Mouse (Mus musculus): ENCODE measurements around the gene Ube2j1. TPM values are rescaled to one million over a fixed set of nuclear protein-coding genes. Genes with fewer than 3 reads are reported as not detected.

The Ube2j1 gene
- 55.9 and 60.8 TPM in 2 replicates for polyA plus RNA-seq (2016; fragmentation: Nextera tagmentation; extraction: Ambion mirVana)

GRCm38 (mm10) chr4:33031195-33031960 lies at the start of gene Ube2j1:
Gene Ube2j1, plus strand, starts transcription at chr4:33031416.
- H3K36me3 ChIP-seq, result peaks cover 12% of the 10 kb centered on the region; the same call in 1 of the 2 replicates
- H3K9ac ChIP-seq, result peak within 1 kb of the TSS; percentile 99
- H3K4me3 ChIP-seq, result peak within 1 kb of the TSS; percentile 82
- H3K27ac ChIP-seq, result peak within 1 kb of the TSS; percentile 94
- under 1% methylated on average over 119 of the region's 123 CpGs for WGBS
- peaks cover 10% of the 10 kb centered on the region; the same call in 1 of the 2 replicates for H3K4me1 ChIP-seq
- ATAC-seq (ENCODE audit: low FRiP score, low read depth), result peak; percentile 94
- H3K27me3 ChIP-seq (replicated peaks), result no peaks in the 10 kb centered on the region
- H3K4me2 ChIP-seq (replicated peaks), result peak within 1 kb of the TSS; percentile 66
- no peaks in the 10 kb centered on the region for H3K9me3 ChIP-seq

DNA sequence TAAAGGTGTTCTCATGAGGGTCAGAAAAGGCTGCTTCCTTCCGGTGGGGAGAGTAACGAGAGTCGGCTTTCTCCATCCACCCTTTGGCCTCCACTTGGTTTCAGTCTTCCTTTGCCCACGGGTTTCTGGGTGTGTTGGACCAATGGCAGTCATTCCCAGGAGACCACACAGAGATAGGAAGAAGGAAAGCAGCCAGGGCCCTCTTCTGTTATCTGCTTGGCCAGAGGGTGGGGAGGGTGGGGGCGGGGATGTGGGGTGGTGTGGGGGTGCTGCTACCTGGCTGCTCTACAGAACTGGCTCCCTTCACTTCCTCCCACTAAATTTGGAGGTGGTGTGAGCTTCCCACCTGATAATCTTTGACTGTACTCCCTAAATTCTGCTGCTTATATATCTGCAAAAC lies 49.6 kb upstream of the Ube2j1 start:
- no peak for ATAC-seq (ENCODE audit: low FRiP score, low read depth)
- Histone ChIP-seq H3K9me3 (no peaks in the 10 kb centered on the region), H3K27me3 (replicated peaks) (no peaks in the 10 kb centered on the region), H3K9ac (no peak overlapping the region), H3K4me2 (replicated peaks) (peak overlapping the region; percentile 93), H3K4me3 (no peak overlapping the region), H3K36me3 (no peaks in the 10 kb centered on the region), H3K4me1 (peaks cover 27% of the 10 kb centered on the region), H3K27ac (no peak overlapping the region)
- 36% methylated on average over 5 of the region's 5 CpGs for WGBS

DNA sequence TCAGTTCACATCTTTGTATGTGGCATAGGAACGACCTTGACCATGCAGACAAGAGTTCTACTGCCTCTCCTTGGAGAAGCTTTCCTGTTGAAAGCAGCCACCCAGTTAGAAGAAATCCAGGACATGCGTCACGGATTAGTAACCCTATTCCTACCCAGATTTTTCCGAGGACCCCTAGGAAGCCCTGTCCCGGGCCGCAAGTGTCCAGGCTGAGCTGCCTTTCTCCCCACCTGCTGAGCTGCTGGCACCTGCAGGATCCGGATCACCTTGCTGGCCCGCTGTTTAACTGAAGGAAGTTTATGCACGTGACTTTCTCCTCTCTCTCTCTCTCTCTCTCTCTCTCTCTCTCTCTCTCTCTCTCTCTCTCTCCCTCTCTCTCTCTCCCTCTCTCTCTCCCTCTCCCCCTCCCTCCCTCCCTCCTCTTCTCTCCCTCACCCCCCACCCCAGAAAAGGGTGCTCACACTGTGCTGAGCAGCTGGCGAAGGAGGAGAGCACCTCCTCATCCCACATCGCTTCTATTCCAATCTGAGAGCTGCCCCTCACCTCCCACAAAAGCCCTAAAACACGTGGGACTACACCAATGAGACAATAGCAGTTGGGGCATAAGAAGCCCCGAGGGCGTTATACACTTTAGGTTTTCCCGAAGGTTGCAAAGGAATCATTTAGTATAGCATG lies 49.0 kb upstream of the Ube2j1 start:
- 3% methylated on average over 15 of the region's 15 CpGs for WGBS
- H3K9ac ChIP-seq, result peak overlapping the region; percentile 95; the same call in 1 of the 2 replicates
- peak; percentile 46 for ATAC-seq (ENCODE audit: low FRiP score, low read depth)
- H3K27me3 ChIP-seq (replicated peaks), result no peaks in the 10 kb centered on the region
- H3K9me3 ChIP-seq, result no peaks in the 10 kb centered on the region
- peaks cover 27% of the 10 kb centered on the region for H3K4me1 ChIP-seq
- peak overlapping the region; percentile 86; the same call in 1 of the 2 replicates for H3K4me3 ChIP-seq
- no peaks in the 10 kb centered on the region for H3K36me3 ChIP-seq
- peak overlapping the region; percentile 93 for H3K4me2 ChIP-seq (replicated peaks)
- no peak overlapping the region for H3K27ac ChIP-seq

DNA sequence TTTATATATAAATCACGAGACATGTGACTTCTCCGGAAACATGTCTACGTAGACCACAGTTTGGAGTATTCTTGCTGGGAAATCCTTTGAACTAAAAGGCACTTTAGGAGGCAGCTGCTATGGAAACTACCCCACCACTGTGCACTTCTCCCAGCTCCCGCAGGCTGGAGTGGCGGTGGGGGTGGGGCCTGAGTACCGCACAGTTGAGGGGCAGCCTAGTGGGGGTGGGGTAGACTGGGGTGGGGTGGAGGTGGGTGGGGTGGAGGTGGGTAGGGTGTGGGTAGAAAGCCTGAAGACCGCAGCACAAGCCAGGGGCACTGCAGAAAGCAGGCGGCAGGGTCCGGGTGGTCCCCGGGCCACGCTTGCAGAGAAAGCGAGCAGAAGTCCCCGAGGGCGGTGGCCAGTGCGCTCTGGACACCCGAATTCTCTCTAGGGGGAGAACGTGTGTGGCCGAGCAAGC lies 48.5 kb upstream of the Ube2j1 start, which contains the start of gene Rragd:
Gene Rragd (plus strand): TSS at position 322 of the 460 bp plus-strand sequence.
- H3K27me3 ChIP-seq (replicated peaks), result no peaks in the 10 kb centered on the region
- H3K4me2 ChIP-seq (replicated peaks), result peak within 1 kb of the TSS; percentile 93
- under 1% methylated on average over 18 of the region's 18 CpGs for WGBS
- H3K4me1 ChIP-seq, result peaks cover 27% of the 10 kb centered on the region
- H3K9ac ChIP-seq, result peak within 1 kb of the TSS; percentile 95
- no peaks in the 10 kb centered on the region for H3K36me3 ChIP-seq
- H3K4me3 ChIP-seq, result peak within 1 kb of the TSS; percentile 86
- ATAC-seq (ENCODE audit: low FRiP score, low read depth), result peak; percentile 85
- peak within 1 kb of the TSS; percentile 94 for H3K27ac ChIP-seq
- H3K9me3 ChIP-seq, result no peaks in the 10 kb centered on the region

GRCm38 (mm10) chr4:32983176-32984155 lies 47.8 kb upstream of the Ube2j1 start:
- under 1% methylated on average over 88 of the region's 94 CpGs for WGBS
- H3K4me2 ChIP-seq (replicated peaks), result peak overlapping the region; percentile 93
- peak overlapping the region; percentile 95 for H3K9ac ChIP-seq
- no peaks in the 10 kb centered on the region for H3K9me3 ChIP-seq
- H3K4me1 ChIP-seq, result peaks cover 27% of the 10 kb centered on the region
- peak overlapping the region; percentile 94 for H3K27ac ChIP-seq
- peak; percentile 72 for ATAC-seq (ENCODE audit: low FRiP score, low read depth)
- H3K4me3 ChIP-seq, result peak overlapping the region; percentile 86
- no peaks in the 10 kb centered on the region for H3K27me3 ChIP-seq (replicated peaks)
- H3K36me3 ChIP-seq, result no peaks in the 10 kb centered on the region

GRCm38 (mm10) chr4:32984242-32984641 lies 47.0 kb upstream of the Ube2j1 start:
- H3K4me2 ChIP-seq (replicated peaks), result peak overlapping the region; percentile 93
- H3K27ac ChIP-seq, result no peak overlapping the region
- no peaks in the 10 kb centered on the region for H3K9me3 ChIP-seq
- WGBS, result under 1% methylated on average over 13 of the region's 13 CpGs
- peak overlapping the region; percentile 95 for H3K9ac ChIP-seq
- no peak for ATAC-seq (ENCODE audit: low FRiP score, low read depth)
- peaks cover 27% of the 10 kb centered on the region for H3K4me1 ChIP-seq
- H3K4me3 ChIP-seq, result peak overlapping the region; percentile 86
- H3K27me3 ChIP-seq (replicated peaks), result no peaks in the 10 kb centered on the region
- H3K36me3 ChIP-seq, result no peaks in the 10 kb centered on the region

GRCm38 (mm10) chr4:32984801-32985675 lies 46.2 kb upstream of the Ube2j1 start:
- WGBS, result 10% methylated on average over 13 of the region's 13 CpGs
- no peak for ATAC-seq (ENCODE audit: low FRiP score, low read depth)
- Histone ChIP-seq H3K27me3 (replicated peaks) (no peaks in the 10 kb centered on the region), H3K4me1 (peaks cover 27% of the 10 kb centered on the region), H3K27ac (peak overlapping the region; percentile 32; the same call in 1 of the 2 replicates), H3K36me3 (no peaks in the 10 kb centered on the region), H3K4me3 (peak overlapping the region; percentile 86), H3K4me2 (replicated peaks) (peak overlapping the region; percentile 93), H3K9ac (peak overlapping the region; percentile 95), H3K9me3 (no peaks in the 10 kb centered on the region)

DNA sequence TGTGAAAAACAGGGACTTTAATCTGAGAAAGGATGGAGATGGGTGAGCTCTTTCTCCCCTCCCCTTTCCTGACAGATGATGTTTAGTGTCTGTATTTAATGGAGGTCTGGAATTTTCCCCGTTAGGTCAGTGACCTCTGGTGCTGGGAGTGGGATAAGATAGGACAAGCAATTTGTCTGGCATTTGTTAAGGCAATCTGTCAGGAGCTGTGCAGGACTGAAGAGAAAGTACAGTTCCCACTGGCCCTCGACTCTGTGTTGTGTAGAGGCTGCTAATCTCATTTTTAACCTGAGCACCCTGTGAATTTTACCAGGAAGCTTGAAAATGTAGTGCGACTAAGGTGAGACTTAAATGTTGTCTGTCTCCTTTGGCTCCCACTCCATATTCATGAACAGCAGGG lies 45.5 kb upstream of the Ube2j1 start:
- peaks cover 27% of the 10 kb centered on the region for H3K4me1 ChIP-seq
- WGBS, result 8% methylated on average over 3 of the region's 3 CpGs

GRCm38 (mm10) chr4:32987006-32987405 lies 44.2 kb upstream of the Ube2j1 start:
- no peak overlapping the region for H3K4me2 ChIP-seq (replicated peaks)
- no peak for ATAC-seq (ENCODE audit: low FRiP score, low read depth)
- 65% methylated on average over 3 of the region's 3 CpGs for WGBS
- no peaks in the 10 kb centered on the region for H3K27me3 ChIP-seq (replicated peaks)
- peaks cover 22% of the 10 kb centered on the region for H3K4me1 ChIP-seq
- no peak overlapping the region for H3K9ac ChIP-seq
- H3K36me3 ChIP-seq, result no peaks in the 10 kb centered on the region
- no peak overlapping the region for H3K4me3 ChIP-seq
- no peak overlapping the region for H3K27ac ChIP-seq
- no peaks in the 10 kb centered on the region for H3K9me3 ChIP-seq

More for the DNA sequence above, 45.5 kb upstream of the Ube2j1 start:
- Histone ChIP-seq H3K4me3 (no peak overlapping the region), H3K27ac (no peak overlapping the region), H3K9me3 (no peaks in the 10 kb centered on the region), H3K4me2 (replicated peaks) (peak overlapping the region; percentile 93), H3K9ac (no peak overlapping the region), H3K36me3 (no peaks in the 10 kb centered on the region), H3K27me3 (replicated peaks) (no peaks in the 10 kb centered on the region)
- no peak for ATAC-seq (ENCODE audit: low FRiP score, low read depth)

DNA sequence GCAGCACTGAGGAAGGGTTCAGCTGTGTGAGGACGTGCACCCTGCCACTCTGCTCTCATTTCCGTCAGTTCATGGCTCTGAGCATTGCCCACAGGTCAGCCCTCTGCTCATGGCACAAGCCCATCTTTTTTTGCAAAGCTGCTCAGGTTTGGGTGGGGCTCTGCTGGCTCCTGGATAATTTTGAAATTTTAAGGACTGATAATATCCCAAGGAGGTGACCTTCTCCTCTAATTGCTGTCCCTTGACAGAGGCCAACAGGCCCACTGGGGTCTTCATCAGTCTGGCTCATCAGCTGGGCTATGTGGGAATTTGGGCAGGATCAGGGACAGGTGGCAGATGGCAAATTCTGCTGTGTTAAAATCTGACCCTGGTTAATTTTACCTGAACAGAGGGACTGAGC lies 41.9 kb upstream of the Ube2j1 start:
- H3K36me3 ChIP-seq, result no peaks in the 10 kb centered on the region
- no peak overlapping the region for H3K4me2 ChIP-seq (replicated peaks)
- no peaks in the 10 kb centered on the region for H3K27me3 ChIP-seq (replicated peaks)
- H3K9me3 ChIP-seq, result no peaks in the 10 kb centered on the region
- H3K27ac ChIP-seq, result no peak overlapping the region
- peaks cover 17% of the 10 kb centered on the region for H3K4me1 ChIP-seq
- ATAC-seq (ENCODE audit: low FRiP score, low read depth), result no peak
- WGBS, result 85% methylated on average over 2 of the region's 2 CpGs
- H3K4me3 ChIP-seq, result no peak overlapping the region
- H3K9ac ChIP-seq, result no peak overlapping the region

DNA sequence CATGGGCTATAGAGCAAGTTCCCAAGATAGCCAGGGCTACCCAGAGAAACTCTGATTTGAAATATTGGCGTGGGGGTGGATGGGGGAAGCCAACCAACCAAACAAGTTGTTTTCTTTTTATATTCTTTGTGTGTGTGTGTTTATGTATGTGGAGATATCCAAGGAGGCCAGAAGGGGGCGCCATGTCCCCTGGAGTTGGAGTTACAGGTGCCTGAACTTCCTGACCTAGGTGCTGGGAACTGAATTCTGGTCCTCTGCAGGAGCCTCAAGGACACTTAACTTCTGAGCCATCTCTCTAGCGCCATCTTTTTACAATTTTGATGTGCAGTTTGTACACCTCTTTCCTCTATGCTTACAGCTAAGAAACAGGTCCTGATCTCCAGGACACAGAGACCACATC lies 37.0 kb upstream of the Ube2j1 start:
- no peaks in the 10 kb centered on the region for H3K4me1 ChIP-seq
- no peak overlapping the region for H3K9ac ChIP-seq
- H3K4me3 ChIP-seq, result no peak overlapping the region
- H3K27ac ChIP-seq, result no peak overlapping the region
- 72% methylated on average over 3 of the region's 3 CpGs for WGBS
- H3K27me3 ChIP-seq (replicated peaks), result no peaks in the 10 kb centered on the region
- peaks cover 14% of the 10 kb centered on the region for H3K36me3 ChIP-seq
- no peak for ATAC-seq (ENCODE audit: low FRiP score, low read depth)
- no peak overlapping the region for H3K4me2 ChIP-seq (replicated peaks)
- H3K9me3 ChIP-seq, result no peaks in the 10 kb centered on the region
